Mouse (Mus musculus): ENCODE results near the gene 4930452B06Rik.

4930452B06Rik gene

DNA sequence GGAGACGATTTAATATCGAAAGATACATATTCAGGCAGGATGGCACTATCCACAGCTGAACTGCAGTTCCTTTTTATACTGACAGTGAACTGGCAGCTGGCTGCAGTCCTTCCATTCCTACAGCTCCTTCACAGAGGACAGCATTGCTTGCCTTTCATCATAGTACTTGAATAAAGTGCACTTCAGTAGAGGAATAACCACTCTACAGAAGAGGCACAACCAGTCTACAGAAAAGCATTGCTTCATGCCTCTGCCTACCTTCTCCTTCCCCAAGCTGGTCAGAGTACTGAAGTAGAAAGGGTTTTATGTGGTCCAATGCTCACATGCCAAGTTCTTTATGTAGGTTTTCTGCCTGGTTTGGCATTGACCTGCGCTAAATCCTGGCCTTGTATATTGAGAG lies 130.0 kb downstream of the 4930452B06Rik start:
- in situ Hi-C loops (cut with MboI, MseI) = no loop called here

GRCm38 (mm10) chr14:8525232-8525631 lies 140.8 kb downstream of the 4930452B06Rik start:
- in situ Hi-C loops (cut with MboI, MseI) = no loop called here

- in situ Hi-C loops (cut with MboI, MseI) = no loop called here
Observed at GRCm38 (mm10) chr14:8517681-8518080, 148.4 kb downstream of the 4930452B06Rik start.

GRCm38 (mm10) chr14:8514071-8514470 lies 152.0 kb downstream of the 4930452B06Rik start:
- in situ Hi-C loops (cut with MboI, MseI) = no loop called here

DNA sequence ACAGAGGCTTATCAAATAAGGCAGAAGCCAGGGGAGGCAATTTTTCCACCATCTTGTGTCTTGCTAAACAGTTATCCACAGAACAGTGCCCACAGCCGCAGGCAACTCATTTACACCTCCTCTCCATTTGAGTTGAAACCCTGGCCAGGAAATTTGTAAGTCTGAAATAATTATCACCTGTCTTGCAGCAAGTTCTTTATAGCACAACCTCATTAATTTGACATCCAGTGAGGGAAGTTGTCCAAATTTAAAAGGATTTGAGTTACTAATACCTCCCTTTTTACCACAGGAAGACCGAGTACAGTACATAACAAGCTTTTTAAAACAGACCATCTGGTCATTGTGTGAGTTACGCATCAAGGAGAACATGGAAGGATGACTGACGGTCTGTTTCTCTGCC lies 154.8 kb downstream of the 4930452B06Rik start:
- in situ Hi-C loops (cut with MboI, MseI) = no loop called here

- in situ Hi-C loops (cut with MboI, MseI) = no loop called here
Observed at GRCm38 (mm10) chr14:8510288-8510959, 155.6 kb downstream of the 4930452B06Rik start.

DNA sequence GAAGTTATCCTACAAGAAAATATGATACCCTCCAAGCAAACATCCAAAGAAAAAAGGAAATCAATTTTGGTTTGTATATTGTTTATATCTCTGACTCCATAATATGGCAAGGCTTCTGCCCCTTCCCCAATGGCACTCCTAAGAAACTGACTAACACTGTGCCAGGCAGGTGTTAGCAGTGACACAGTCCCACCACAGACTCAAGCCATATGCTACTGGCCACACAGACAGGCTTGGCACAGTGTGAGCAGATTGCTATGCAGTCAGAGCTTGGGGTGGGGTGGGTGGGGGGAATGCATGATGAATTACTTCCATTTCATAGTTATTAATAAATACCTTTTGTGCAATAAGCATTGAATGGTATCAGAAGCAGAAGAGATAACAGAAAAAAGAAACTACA lies 157.4 kb downstream of the 4930452B06Rik start:
- in situ Hi-C loops (cut with MboI, MseI) = no loop called here

GRCm38 (mm10) chr14:8504206-8504605 lies 161.8 kb downstream of the 4930452B06Rik start:
- in situ Hi-C loops (cut with MboI, MseI) = no loop called here

DNA sequence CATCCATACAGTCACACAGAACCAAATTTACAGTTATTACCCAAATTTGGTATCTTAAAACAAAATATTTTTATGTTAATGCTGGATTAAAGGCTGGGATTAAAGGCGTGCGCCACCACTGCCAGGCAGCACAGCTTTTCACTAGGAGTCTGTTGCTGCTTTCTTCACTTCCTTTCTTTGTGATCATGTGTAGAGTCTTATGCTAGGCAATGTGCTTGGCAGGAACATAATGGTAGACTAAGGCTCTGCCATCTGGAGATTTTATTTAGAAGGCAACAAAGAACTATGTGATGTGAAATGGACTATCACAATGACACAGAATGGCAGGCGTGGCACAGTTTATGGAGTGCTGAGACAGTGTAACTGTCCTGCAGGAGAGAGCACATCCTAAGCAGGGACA lies 162.7 kb downstream of the 4930452B06Rik start:
- in situ Hi-C loops (cut with MboI, MseI) = no loop called here

GRCm38 (mm10) chr14:8502496-8502895 lies 163.5 kb downstream of the 4930452B06Rik start:
- in situ Hi-C loops (cut with MboI, MseI) = no loop called here

- in situ Hi-C loops (cut with MboI, MseI) = no loop called here
Observed at GRCm38 (mm10) chr14:8495691-8496090, 170.3 kb downstream of the 4930452B06Rik start.

- in situ Hi-C loops (cut with MboI, MseI) = no loop called here
Observed at GRCm38 (mm10) chr14:8494952-8495351, 171.1 kb downstream of the 4930452B06Rik start.

GRCm38 (mm10) chr14:8494260-8494659 lies 171.8 kb downstream of the 4930452B06Rik start:
- in situ Hi-C loops (cut with MboI, MseI) = no loop called here

DNA sequence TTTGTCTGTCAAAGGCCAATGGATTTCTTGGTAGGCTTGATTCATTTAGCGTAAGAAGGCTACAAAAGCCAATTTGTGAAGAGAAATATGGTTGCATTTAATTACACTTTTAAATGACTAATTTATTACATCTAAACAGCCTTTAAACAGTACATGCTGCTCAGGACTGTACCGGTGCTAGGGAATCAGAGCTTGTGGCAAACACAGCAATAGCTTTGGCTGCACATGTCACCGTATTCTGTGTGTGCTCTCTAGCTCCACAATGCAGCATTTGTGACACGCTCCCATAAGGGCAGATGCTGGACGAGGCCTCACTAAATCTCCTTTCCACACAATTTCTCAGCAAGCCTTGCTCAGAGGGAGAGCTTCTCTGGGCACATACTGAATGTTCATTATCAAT lies 187.9 kb downstream of the 4930452B06Rik start:
- in situ Hi-C loops (cut with MboI, MseI) = no loop called here

GRCm38 (mm10) chr14:8477348-8477747 lies 188.7 kb downstream of the 4930452B06Rik start:
- in situ Hi-C loops (cut with MboI, MseI) = no loop called here

- in situ Hi-C loops (cut with MboI, MseI) = no loop called here
Observed at GRCm38 (mm10) chr14:8476606-8477005, 189.4 kb downstream of the 4930452B06Rik start.

DNA sequence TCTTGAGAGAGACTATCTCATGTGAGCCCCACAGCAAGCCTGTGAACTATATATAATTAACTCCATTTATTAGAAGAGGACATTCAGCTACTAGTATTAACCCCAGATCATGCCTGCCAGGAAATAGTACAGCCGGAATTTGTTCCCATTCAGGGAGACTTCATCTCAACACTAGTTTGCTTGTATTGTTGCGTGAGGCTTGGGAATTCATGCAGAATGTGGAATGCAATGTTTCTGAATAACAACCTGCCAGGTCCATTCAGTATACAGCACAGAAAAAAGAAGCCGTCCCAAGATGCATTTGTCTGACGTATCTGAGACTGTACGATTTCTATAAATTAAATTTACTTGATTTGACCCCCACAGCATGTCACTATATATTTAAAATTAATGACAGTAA lies 190.2 kb downstream of the 4930452B06Rik start:
- in situ Hi-C loops (cut with MboI, MseI) = no loop called here

DNA sequence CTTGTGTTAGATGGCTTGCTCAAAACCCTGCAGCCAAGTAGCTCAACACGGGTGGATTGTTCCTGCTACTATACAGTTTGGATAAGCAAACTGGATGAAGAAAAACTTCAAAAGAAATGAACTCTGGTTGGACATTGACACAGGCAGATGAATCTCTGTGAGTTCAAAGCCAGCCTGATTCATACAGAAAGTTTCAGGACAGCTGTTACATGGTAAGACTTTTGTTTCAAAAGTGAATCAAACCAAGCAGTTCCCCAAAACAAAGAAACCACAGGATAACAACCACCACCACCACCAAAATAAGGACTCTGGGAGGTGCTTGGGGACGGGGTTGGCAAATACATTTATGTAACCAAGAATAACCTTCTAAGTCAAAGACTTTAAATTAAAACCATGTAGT lies 193.2 kb downstream of the 4930452B06Rik start:
- in situ Hi-C loops (cut with MboI, MseI) = no loop called here

DNA sequence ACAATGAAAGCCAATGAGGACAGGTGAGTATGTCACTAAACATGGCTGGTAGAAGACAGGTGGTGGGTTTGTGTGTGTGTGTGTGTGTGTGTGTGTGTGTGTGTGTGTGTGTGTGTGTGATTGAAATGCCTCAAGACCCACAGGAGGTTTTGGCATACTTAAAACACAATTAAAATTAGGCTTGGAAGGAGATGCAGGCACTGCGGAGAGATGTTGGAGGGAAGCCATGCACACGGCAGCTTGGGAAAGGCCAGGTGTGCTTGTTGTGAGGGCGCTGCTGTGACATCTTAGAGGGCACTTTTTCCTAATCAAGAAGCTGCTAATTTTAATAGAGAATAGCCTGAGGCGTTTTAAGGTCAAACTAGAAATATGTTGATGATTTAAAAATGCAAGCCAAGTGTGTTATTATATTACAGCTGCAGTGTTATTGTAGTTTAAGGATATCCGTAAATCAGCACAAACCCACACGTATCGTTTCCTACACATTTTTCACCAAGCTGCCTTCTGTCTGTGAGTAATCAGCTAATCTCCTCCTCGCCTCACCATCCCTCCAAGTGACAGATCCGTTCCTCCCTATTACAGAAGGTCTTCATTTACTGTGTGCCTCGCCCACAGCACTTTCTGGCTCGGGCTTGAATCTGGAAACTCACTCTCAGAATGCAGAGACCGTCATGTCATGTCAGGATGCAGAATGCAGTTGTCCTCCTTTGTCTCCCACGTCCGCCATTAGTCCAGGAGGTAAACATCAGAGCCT lies 201.5 kb downstream of the 4930452B06Rik start:
- in situ Hi-C loops (cut with MboI, MseI) = no loop called here

DNA sequence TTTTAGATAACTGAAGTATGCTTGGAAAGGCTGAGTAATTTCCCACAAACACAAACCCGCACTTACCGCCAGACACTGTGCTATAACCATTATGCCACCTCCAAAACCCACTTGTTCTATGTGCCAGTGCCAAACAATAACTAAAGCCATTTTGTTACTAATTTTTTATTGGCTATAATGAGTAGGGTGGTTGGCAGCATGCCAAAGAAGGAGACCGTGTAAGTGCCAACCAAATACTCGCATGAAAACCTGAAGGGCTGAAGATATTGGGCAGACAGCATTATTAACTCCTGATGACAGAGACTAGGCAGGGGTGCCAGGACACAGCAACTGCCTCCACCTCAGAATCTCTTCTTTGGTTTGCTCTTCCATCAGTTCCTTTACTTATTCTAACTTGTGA lies 203.1 kb downstream of the 4930452B06Rik start:
- in situ Hi-C loops (cut with MboI, MseI) = no loop called here

GRCm38 (mm10) chr14:8462321-8462909 lies 203.6 kb downstream of the 4930452B06Rik start:
- in situ Hi-C loops (cut with MboI, MseI) = no loop called here

DNA sequence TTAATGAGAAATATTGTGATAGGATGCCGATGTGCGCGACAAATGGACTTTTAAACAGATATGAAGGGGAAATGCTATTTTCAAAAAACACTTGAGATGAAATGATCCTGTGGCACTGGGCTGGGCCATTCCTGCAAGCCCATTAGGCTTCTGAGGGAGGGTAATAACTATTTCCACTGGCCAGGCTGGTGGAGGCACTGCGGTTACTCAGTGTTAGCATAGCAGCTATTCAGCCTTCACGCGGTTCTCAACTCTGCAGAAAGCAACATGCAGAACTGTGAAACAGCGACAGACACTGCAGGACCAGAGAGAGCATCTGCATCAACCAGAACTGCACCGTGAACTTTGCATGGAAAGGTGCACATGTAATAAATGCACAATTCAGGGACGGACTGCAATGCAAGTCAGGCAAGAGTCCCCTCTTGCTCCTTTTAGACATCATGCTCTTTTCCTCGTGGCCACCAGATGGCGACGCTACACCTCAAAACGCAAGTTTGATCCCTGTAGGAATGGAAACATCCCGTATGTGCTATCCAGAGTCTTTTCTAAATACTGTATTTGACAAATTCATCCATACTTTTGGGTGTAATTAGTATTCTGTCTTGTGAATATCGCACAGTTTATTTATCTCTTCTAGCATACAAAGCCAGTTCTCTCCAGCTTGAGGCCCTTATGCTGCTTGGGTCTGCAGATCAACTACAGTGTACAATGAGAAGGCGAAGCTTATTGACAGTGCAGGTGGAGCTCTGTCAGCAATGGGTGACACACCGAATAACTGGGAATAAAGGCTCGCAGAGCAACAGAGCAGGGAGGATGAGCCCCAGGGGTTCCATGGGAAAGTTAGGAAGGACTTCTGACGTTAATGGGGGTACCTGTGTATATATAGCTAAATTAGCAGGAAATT lies 205.6 kb downstream of the 4930452B06Rik start:
- in situ Hi-C loops (cut with MboI, MseI) = no loop called here

Measured in T-helper 2 cell (primary cell).